Mouse (Mus musculus) liver, embryonic 14.5 days (tissue): Measurements from ENCODE around the gene Plcb3.

Experiments used
- CTCF ChIP-seq: IDR thresholded peaks from 2 replicates; pipeline ENCODE4 v1.5.1; 2016; ENCODE audit warnings: antibody characterized with exemption, low read depth, control low read depth
- EP300 ChIP-seq: IDR thresholded peaks from 2 replicates; pipeline ENCODE4 v1.6.1; 2016; ENCODE audit warnings: antibody characterized with exemption, low read depth

DNA sequence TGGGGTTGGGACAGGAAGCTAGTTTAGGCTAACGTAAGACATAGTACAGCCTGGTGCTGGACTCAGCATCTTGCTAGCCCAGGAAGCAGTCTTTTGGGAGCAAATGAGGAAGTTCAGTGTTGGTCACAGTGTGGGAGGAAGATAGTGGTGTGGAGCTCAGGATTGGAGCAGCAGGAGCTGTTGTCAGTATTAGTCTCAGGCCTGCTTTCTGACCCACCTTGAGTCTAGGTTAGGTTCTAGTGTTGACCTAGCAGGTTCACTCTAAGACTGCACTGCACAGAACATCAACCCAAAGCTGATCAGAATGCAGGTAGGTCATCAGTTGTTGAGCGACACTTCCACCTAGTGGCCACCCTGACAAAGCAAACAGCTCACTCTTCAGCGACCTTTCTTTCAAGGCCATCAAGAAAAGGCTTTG lies 44.0 kb upstream of the Plcb3 start:
- TF ChIP-seq CTCF (peak; percentile 93), EP300 (no peak)
